Mouse (Mus musculus) left cerebral cortex, postnatal 4 days (tissue): ENCODE results near the gene Slco2a1. TPM values are rescaled to one million over a fixed set of nuclear protein-coding genes. Genes with fewer than 3 reads are reported as not detected.
"Not testable (repeated sequence)": the region's sequence is repeated elsewhere in the genome, so short reads cannot be mapped to it uniquely, and the experiment has no call there.

Source experiments
- DNase-seq: peaks from one replicate; pipeline ENCODE4 v3.0.0-alpha.2; 2022
- intact Hi-C: fragments of 180-260 bp; cut with DNase I; formaldehyde crosslinking; loops from one replicate; pipeline ENCODE4 v1.15.1; 2025
- total RNA-seq, 2 experiments: library from RNA; stranded (reverse); gene quantifications; 2 replicates each; pipeline ENCODE4 v1.2.3; 2021

Slco2a1 gene
- total RNA-seq, 2 experiments from 2014 or later, result 3.9 to 4.7 TPM

GRCm38 (mm10) chr9:103078194-103078691 lies 89.7 kb downstream of the Slco2a1 start:
- intact Hi-C loops, result no loop called here
- DNase-seq, result no peak

- intact Hi-C loops, result no loop called here
- no peak for DNase-seq
Measured at GRCm38 (mm10) chr9:103080211-103080610, 91.7 kb downstream of the Slco2a1 start.

DNA sequence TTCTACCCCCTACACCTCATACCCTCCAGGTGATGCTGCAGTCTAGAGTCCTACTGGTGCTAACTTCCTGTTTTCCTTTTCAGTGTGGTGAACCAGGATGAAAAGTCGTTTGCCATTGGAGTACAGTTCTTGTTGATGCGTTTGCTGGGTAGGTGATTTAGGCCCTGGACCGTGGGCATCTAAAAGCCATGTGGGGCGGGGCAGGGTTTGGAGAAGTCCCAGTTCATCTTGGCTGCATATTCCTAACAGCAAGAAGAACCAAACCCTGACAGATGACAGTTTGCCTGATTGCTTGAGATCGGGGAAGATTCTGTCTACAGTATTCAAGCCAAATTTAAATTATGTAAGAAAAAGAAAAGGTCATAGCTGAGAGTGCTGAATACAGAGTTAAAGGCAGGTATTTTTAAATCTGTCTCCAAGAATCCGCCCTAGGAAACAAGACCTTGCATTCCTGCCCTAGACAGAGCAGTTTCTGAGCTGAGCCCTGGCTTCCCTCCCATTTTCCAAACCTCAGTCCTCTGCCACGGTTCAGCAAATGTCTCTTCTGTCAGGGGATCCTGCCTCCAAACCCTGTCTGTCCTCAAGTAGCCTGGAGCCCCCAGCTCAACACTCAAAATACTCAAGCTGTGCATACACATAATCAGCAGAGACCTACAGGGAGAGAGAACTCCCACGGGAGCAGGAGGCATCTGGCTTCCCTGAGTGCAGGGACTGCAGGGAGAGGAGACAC lies 93.9 kb downstream of the Slco2a1 start:
- intact Hi-C loops, result no loop called here

GRCm38 (mm10) chr9:103083405-103083804 lies 94.9 kb downstream of the Slco2a1 start:
- DNase-seq, result no peak
- intact Hi-C loops, result no loop called here

More for the DNA sequence above, 93.9 kb downstream of the Slco2a1 start:
- no peak for DNase-seq

DNA sequence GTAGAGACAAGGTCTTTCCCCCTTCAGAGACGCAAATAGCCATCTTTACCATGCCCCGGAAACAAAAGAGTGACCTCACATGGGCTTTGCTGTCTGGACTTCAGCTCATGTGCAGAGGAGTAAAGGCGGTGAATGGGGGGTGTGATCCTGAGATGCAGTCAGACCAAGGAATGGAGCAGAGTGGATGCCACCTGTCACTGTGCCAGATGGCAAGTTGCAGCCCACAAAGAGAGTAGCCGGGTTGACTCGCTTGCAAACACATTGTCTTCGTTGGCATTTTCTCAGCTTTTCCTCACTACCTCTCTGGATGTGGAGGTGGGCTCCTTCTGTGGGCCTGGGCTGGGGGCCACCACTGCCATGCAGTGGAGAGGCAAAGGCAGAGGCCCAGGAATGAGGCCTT lies 98.2 kb downstream of the Slco2a1 start:
- peak; percentile 73 for DNase-seq
- intact Hi-C loops, result no loop called here

DNA sequence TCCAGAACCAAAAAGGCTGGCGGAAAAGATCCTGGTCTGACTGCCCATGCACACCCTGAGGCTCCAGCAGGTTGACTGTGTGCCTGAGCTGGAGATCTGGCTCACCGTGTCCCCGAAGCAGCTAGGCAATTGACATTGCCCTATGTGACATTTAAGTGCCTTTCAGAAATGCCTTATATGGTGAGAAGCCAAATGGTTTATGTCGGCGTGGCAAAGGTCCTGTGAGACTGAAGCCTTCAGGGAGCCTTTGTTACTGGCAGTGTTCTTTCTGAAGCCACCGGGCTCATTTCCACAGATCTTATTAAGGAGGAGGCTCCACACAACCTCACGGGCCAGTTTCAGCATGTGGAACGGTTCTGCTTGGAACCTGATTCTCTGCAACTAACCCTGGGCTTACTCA lies 98.8 kb downstream of the Slco2a1 start:
- intact Hi-C loops, result no loop called here
- DNase-seq, result no peak

DNA sequence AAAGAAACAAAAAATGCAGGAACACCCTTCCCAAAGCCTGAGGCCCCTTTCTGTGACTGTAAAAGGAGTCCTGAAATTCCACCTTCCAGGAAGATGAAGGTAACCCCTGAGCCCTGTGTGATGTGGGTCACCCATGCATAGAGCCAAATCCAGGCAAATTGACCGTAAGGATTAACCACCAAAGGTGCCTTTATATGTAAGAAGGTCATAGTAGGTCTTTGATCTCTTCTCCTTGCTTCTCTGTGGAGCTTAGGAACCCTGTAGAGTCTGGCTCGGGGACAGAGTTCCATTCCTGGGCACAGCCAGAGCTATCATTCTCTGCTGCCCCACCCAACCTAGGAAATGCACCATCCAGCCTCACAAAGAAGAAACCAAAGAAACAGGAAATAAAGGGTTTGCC lies 100.1 kb downstream of the Slco2a1 start:
- no peak for DNase-seq
- intact Hi-C loops, result no loop called here

- peak; percentile 80 for DNase-seq
- intact Hi-C loops, result loop anchor here (10.0 kb wide), 1 partner anchor 215 kb away; the partner anchor contains the start of genes 1300017J02Rik and Topbp1
Measured at GRCm38 (mm10) chr9:103090116-103090875, 101.8 kb downstream of the Slco2a1 start.

DNA sequence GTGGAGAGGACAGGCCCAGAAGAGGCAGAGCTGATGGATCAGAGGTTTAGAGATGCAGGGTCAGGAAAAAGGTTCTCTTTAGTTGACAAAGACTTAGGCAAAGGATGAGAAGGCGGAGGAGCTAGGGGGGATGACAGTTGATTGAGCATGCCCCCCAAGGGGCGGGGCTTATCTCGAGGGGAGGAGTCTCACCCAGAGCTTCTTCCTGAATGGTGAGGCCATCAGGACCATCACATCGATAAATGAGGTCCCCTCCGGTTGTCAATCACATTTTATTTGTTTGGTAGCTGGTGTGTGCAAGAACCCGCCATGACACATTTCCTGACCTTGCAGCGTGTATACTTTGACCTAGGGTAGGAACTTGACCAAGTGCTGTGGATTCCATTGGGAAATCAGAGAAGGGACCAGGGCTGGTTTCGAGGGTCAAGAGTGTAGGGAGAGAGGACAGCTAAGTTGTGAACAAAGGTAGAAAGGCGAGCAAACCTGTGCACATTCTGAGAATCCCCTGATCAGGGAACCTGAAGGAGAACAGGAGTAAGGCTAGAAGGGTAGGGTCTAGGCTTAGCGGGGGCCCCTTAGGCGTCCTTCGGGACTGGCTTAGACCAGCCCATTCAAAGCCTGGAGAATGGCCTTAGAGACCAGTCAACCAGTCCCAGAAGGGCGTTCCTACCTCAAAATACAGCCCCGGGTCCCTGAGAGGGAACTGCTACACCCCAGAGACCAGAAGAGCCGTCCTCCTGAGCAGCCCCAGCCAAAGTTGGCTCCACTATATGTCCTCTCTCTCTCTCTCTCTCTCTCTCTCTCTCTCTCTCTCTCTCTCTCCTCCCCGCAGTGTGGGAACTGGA lies 102.7 kb downstream of the Slco2a1 start:
- no peak for DNase-seq
- intact Hi-C loops, result loop anchor here (10.0 kb wide), 1 partner anchor 214 kb away; the partner anchor contains the start of genes 1300017J02Rik and Topbp1

DNA sequence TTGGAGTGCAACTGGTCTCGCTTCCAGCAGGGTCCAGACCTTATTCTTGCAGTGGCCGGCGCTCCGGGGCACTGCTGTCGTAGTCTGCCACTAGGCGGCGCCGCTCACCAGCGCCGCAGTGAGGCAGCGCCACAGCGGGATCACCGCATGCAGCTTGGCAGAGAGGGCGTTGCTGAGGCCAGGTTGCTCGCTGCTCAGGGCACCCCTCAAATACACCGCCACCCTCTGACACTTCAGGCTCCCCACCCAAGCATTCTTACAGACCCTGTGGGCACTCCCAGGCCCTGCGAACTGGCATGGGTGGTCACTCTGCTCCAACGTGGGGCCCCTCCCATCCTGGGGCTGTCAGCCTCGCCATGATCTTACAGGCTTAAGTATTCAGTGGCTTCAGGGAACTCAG lies 103.7 kb downstream of the Slco2a1 start:
- peak; percentile 81 for DNase-seq
- intact Hi-C loops, result loop anchor here (10.0 kb wide), 1 partner anchor 213 kb away; the partner anchor contains the start of genes 1300017J02Rik and Topbp1

DNA sequence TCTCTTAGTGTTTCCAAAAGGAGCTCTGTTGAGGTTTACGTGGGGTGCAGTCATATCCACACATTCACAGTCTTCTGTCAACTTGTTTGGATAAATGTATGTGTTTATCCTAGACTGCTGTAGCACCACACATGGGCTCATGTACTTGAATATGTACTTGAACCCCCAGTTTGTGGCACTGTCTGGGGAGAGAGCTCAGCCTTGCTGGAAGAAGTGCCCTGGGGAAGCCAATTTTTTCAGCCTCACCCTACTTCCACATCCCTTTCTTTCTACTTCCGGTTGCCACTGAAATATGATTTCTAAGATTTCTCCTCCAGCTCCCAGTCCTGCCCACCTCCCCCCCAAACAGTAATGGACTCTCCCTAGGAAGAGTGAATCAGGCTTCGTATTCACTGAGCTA lies 105.2 kb downstream of the Slco2a1 start:
- intact Hi-C loops, result loop anchor here (10.0 kb wide), 1 partner anchor 211 kb away; the partner anchor contains the start of genes 1300017J02Rik and Topbp1
- no peak for DNase-seq

- intact Hi-C loops, DNase-seq: not testable (repeated sequence)
Measured at GRCm38 (mm10) chr9:103108341-103108798, 119.9 kb downstream of the Slco2a1 start.

DNA sequence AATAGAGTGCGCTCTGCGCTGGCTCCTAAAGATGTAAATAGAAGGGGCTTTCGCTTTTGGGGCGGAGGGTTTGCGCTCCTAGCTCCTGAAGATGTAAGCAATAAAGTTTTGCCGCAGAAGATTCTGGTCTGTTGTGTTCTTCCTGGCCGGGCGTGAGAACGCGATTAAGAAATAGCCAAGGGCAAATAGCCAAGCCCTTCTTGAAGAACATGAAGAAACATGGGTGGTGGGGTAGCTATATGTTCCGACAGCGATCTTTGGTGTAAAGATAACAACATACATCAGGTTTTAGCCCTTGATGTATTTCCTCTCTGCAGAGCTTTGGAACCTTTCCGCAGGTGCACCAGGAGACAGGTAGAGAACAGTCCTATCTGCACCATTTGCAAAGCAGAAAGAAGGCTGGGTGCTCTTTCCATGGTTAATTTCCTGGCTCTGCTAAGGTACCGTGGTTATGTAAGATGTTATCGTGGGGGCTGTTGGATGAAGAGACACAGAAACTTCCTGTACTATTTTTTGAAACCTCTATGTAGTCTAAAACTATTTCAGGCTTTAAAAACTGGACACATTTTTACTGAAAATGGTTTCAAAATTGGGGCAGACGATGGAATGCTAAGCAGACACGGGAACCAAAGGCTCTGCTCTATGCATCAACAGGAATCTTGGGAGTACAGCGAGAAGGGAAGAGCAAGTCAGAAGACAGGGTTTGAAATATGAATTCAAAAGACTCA lies 120.6 kb downstream of the Slco2a1 start:
- intact Hi-C loops, result no loop called here
- DNase-seq, result no peak

- intact Hi-C loops, result no loop called here
- no peak for DNase-seq
Measured at GRCm38 (mm10) chr9:103109911-103110310, 121.4 kb downstream of the Slco2a1 start.

DNA sequence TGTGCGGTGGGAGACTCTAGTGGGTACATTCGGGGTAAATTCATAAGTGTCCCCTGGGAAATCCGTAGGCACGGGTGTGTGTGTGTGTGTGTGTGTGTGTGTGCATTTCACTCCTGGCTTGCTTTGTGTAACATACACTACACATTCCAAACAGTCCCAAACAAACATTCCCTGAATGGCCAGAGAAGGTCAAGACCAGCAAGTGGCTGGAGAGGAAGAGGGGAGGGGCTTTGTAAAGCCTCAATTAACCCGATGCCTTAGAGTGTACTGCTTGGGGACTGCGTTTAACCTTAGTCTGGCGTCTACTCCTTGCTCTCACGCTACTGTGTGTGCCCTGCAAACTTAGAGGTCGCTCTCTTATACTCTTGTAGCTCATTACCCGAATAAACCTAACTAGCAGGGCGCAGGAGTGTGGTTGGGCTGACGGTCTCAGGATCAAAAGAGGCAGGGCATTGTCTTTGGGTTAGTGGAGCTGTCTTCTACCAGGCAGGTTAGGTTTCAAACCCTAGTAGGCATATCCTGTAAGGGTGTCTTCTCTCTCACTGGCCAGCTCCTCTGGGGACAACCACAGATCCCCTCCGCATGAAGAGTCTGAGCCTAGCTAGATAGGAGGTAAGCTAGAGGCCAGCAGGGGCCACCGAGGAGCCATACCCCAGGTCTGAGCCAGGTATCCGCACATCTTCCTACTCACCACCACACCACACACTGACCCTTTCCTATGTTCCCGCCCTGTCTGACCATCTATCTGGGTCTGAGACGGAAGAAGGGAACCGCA lies 122.4 kb downstream of the Slco2a1 start:
- no peak for DNase-seq
- intact Hi-C loops, result no loop called here

- peak; percentile 82 for DNase-seq
- intact Hi-C loops, result no loop called here
Measured at GRCm38 (mm10) chr9:103111621-103112470, 123.3 kb downstream of the Slco2a1 start, which contains the start of gene Rab6b. Rab6b (plus strand) TSS chr9:103111787.

- intact Hi-C loops, result no loop called here
- peak; percentile 70 for DNase-seq
Measured at GRCm38 (mm10) chr9:103112471-103113271, 124.2 kb downstream of the Slco2a1 start.
